Mouse (Mus musculus) liver, adult 2 months (tissue): ENCODE results near the gene B3galt4.

Experiments used
- CTCF ChIP-seq: fragments of 200-500 bp; IDR thresholded peaks from 2 replicates; pipeline ENCODE4 v1.5.1; 2011; ENCODE audit warnings: low read depth, low read length, control low read depth
- POLR2A ChIP-seq: fragments of 200-500 bp; IDR thresholded peaks from 2 replicates; pipeline ENCODE4 v1.6.1; 2011; ENCODE audit warnings: low read length, control low read depth; ENCODE audit not compliant: insufficient read depth; ENCODE audit errors: extremely low read depth

DNA sequence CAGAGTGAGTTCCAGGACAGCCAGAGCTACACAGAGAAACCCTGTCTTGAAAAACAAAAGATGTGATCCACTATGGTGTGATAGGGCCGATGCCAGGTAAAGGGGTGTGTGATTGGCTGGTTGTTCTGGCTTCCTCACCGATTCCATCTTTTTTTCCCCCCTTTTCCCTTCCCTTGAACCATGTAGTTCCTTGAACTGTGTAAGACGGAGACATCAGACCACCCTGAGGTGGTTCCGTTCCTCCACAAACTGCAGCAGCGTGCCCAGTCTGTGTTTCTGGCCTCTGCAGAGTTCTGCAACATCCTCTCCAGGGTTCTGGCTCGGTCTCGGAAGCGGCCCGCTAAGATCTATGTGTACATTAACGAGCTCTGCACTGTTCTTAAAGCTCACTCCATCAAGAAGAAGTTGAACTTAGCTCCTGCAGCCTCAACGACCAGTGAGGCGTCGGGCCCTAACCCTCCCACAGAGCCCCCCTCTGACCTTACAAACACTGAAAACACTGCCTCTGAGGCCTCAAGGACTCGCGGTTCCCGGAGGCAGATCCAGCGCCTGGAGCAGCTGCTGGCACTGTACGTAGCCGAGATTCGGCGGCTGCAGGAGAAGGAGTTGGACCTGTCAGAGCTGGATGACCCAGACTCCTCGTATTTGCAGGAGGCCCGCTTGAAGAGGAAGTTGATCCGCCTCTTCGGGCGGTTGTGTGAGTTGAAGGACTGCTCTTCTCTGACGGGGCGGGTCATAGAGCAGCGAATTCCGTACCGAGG is 40.1 kb downstream of the B3galt4 start:
- no peak for TF ChIP-seq CTCF
- no peak for TF ChIP-seq POLR2A
